Mouse (Mus musculus) thymus, adult 2 months (tissue): ENCODE results near the gene Slc2a5.

Experiments used
- CTCF ChIP-seq: fragments of 200-500 bp; IDR thresholded peaks from 2 replicates; pipeline ENCODE4 v1.5.1; 2012; ENCODE audit warnings: mild to moderate bottlenecking, control low read depth, low read length, moderate library complexity, borderline replicate concordance; ENCODE audit not compliant: control insufficient read depth, poor library complexity, insufficient read depth; ENCODE audit errors: extremely low read depth
- POLR2A ChIP-seq: fragments of 200-500 bp; IDR thresholded peaks from 2 replicates; pipeline ENCODE4 v1.6.1; 2012; ENCODE audit warnings: mild to moderate bottlenecking, low read length, control low read depth, moderate library complexity; ENCODE audit not compliant: control insufficient read depth, poor library complexity, insufficient read depth; ENCODE audit errors: extremely low read depth

GRCm38 (mm10) chr4:150181304-150181703 is 62.2 kb downstream of the Slc2a5 start:
- TF ChIP-seq CTCF (no peak), POLR2A (no peak)
